Mouse (Mus musculus) lung, adult 2 months (tissue): ENCODE measurements around the gene Trp53. TPM values are rescaled to one million over a fixed set of nuclear protein-coding genes. Genes with fewer than 3 reads are reported as not detected.

Source experiments
- DNase-seq: peaks from one replicate; pipeline ENCODE4 v3.0.0; 2022
- H3K4me1 ChIP-seq: fragments of 200-500 bp; 2 replicates; pipeline ENCODE4 v1.6.1; 2011; ENCODE audit warnings: low read length; ENCODE audit not compliant: control insufficient read depth, insufficient read depth
- H3K4me3 ChIP-seq: fragments of 200-500 bp; replicated peaks from 2 replicates; pipeline ENCODE3; 2011; ENCODE audit warnings: low read depth, mild to moderate bottlenecking, control low read depth, low read length; ENCODE audit errors: extremely low read depth
- CTCF ChIP-seq: fragments of 200-500 bp; IDR thresholded peaks from 2 replicates; pipeline ENCODE4 v1.5.1; 2011; ENCODE audit warnings: mild to moderate bottlenecking, low read length, control low read depth; ENCODE audit not compliant: insufficient read depth
- POLR2A ChIP-seq: fragments of 200-500 bp; IDR thresholded peaks from 2 replicates; pipeline ENCODE4 v1.6.1; 2011; ENCODE audit warnings: low read depth, mild to moderate bottlenecking, control low read depth, low read length, borderline replicate concordance; ENCODE audit errors: extremely low read depth
- WGBS: fragments of 180-500 bp; shearing (Covaris S2); methylation state at CpG from one replicate; pipeline ENCODE4 v1.1.7; 2018; 5-methylcytosine and 5-hydroxymethylcytosine counted together
- polyA plus RNA-seq: library from polyadenylated mRNA; depleted of rRNA; stranded (reverse); fragments of >200 nt; gene quantifications from 2 replicates; pipeline ENCODE4 v1.2.3, GENCODE M21; 2012

Trp53 gene
- polyA plus RNA-seq, 1 experiment = 75.0 TPM

- peak; percentile 85 for DNase-seq
- Histone ChIP-seq H3K4me3 (peak overlapping the region; percentile 91), H3K4me1 (peaks cover 10% of the 10 kb centered on the region)
- TF ChIP-seq POLR2A (peak; percentile 48; the same call in 1 of the 2 replicates), CTCF (no peak)
- under 1% methylated on average over 36 of the region's 36 CpGs for WGBS
These were observed 1.1 kb downstream of the Trp53 start for GRCm38 (mm10) chr11:69581147-69581688.

- Histone ChIP-seq H3K4me3 (peak overlapping the region; percentile 91), H3K4me1 (peaks cover 10% of the 10 kb centered on the region)
- TF ChIP-seq CTCF = no peak
- no peak for TF ChIP-seq POLR2A
- no peak for DNase-seq
- 1% methylated on average over 8 of the region's 8 CpGs for WGBS
These were observed 1.7 kb downstream of the Trp53 start for GRCm38 (mm10) chr11:69581814-69582213.

GRCm38 (mm10) chr11:69582230-69582805 lies 2.2 kb downstream of the Trp53 start:
- TF ChIP-seq POLR2A = no peak
- whole genome bisulfite sequencing = 61% methylated on average over 9 of the region's 9 CpGs
- Histone ChIP-seq H3K4me3 (no peak overlapping the region), H3K4me1 (peaks cover 10% of the 10 kb centered on the region)
- DNase-seq = no peak

DNA sequence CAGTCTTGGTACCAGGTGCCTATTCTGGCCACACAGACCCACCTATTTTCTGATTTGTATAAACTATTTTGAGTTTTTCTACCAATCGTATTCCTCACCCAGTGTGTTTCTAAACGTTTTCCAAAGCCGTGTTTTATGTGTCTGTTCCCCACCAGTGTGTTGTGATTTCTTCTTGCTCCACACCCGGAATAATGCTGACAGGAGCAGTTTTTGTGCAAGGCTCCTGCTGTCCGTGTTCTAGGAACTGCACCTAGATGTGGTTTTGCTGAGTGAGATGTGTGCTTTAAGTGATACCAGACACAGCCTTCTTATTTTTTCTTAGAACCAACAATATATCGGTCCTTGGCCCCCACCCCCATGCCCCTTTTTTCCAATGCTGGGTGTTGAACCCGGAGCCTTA lies 3.8 kb downstream of the Trp53 start:
- Histone ChIP-seq H3K4me1 (no peaks in the 10 kb centered on the region; the same call in 1 of the 2 replicates), H3K4me3 (no peak overlapping the region)
- no peak for TF ChIP-seq CTCF
- TF ChIP-seq POLR2A = no peak
- WGBS = 81% methylated on average over 7 of the region's 7 CpGs
- no peak for DNase-seq

DNA sequence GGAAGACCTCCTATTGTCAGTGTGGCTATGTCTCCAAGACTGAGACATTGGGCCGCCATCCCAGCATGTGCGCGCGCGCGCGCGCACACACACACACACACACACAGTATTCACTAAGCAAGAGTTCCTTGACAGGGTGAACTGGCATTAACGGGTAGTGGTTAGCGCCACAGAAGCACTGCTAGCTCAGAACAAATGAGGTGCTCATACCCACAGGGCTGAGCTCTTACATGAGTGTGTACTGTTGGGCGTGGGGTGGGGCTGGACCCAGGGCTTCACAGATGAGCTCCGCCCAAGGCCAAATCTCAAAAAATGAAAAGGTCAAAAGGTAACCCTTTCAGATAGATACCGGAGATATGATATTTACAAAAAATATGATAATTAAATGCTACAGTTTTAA lies 4.8 kb downstream of the Trp53 start:
- H3K4me1 ChIP-seq = no peaks in the 10 kb centered on the region; the same call in 1 of the 2 replicates
- DNase-seq = no peak
- TF ChIP-seq POLR2A (no peak), CTCF (no peak)
- 94% methylated on average over 13 of the region's 13 CpGs for WGBS
- no peak overlapping the region for H3K4me3 ChIP-seq

DNA sequence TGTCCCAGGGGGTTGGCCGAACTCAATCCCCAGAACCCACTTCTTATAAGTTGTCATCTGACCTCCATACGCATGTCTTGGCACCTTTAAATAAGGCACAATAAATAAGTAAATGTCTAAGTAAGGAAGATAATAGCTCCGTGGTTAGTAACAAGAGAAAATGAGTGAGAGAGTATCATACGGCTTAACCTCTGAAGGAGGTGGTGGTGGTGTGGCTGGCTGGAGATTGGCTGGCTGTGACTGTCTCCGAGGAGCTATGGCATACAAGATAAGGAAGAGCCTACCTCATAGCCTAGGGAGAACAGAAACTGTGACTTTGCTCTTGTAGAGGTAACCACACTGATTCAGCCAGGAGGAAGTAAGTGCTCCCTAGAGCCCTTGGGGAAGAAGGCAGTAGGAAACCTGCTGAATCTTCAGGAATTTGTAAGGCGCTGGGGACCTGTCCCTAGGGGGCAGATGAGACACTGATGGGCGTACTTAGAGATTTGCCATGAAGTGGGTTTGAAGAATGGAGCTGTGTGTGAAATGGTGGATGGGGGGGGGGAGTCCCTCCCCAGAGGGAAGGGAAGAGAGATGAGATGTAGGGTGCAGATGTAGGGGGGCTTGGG lies 5.7 kb downstream of the Trp53 start:
- 70% methylated on average over 7 of the region's 7 CpGs for WGBS
- Histone ChIP-seq H3K4me3 (no peak overlapping the region), H3K4me1 (no peaks in the 10 kb centered on the region; the same call in 1 of the 2 replicates)
- no peak for DNase-seq
- TF ChIP-seq POLR2A (no peak), CTCF (no peak)

DNA sequence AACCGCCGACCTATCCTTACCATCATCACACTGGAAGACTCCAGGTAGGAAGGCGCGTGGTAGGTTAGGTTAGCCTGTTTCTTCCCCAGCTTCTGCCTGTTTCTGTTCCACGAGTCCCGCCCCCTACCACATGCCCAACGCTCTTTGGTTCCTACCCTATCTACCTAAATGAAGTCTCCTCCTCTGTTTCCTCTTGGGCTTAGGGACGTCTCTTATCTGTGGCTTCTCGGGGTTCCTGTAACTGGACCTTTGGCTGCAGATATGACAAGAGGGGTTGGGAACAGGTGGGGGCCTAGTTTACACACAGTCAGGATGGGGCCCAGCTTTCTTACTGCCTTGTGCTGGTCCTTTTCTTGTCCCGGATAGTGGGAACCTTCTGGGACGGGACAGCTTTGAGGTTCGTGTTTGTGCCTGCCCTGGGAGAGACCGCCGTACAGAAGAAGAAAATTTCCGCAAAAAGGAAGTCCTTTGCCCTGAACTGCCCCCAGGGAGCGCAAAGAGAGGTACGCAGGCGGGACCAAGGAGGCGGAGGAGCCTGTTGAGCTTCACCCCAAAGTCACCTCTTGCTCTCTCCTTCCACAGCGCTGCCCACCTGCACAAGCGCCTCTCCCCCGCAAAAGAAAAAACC lies 9.2 kb downstream of the Trp53 start:
- TF ChIP-seq POLR2A (no peak), CTCF (no peak)
- no peaks in the 10 kb centered on the region for H3K4me1 ChIP-seq
- no peak overlapping the region for H3K4me3 ChIP-seq
- DNase-seq = no peak
- WGBS = 89% methylated on average over 22 of the region's 22 CpGs

DNA sequence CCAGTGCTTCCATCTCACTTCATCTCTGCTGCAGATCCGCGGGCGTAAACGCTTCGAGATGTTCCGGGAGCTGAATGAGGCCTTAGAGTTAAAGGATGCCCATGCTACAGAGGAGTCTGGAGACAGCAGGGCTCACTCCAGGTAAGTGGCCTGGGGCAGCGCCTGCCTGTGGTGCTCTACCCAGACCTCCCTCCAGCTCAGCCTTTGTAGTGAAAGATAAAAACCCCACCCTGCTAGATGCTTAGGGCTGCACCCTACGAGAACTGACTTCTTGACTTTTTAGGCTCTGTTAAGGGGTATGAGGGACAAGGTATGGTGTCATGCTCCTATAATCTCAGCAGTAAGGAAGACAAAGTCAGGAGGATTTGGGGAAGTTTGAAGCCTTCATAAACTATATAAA lies 10.5 kb downstream of the Trp53 start:
- DNase-seq = no peak

GRCm38 (mm10) chr11:69591424-69591823 lies 11.3 kb downstream of the Trp53 start:
- 87% methylated on average over 3 of the region's 3 CpGs for WGBS
- Histone ChIP-seq H3K4me1 (no peaks in the 10 kb centered on the region), H3K4me3 (no peak overlapping the region)
- no peak for DNase-seq
- no peak for TF ChIP-seq CTCF
- no peak for TF ChIP-seq POLR2A

More for the DNA sequence above, 10.5 kb downstream of the Trp53 start:
- TF ChIP-seq CTCF (no peak), POLR2A (no peak)
- WGBS = 91% methylated on average over 8 of the region's 8 CpGs
- Histone ChIP-seq H3K4me1 (no peaks in the 10 kb centered on the region), H3K4me3 (no peak overlapping the region)

DNA sequence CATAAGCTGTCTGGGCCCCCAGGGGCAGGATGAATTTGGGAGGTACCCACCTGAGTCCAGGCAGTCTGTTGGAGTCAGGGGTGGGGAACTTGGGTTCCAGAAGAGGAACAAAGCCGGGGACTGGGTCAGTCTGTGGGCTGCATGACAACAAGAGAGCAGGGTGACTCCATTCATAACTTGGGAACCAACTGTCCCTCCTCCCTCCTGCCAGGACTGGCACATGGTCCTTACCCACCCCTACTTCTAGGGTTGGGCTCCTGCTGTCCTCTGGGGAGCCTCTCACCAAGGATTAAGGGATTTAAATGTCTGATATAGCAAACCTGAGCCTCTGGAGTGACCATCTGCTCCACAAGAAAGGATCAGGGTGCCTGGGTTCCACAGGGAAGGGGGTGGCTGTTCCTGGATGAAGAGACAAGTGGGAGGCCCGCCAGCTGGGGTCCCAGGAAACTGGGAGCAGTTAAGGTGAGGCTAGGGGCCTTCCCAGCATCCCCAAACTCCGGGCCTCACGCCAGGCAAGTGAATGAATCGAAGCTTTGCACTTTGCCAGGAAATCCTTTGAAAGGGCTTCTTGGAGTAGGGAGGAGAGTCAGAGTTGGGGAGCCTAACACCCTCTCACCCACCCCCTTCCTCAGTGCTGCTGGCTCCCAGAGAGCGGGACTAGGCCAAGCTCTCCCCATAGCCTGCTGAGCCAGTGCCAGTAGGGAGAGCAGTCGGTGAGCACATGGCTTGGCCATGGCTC lies 11.9 kb downstream of the Trp53 start:
- no peak for DNase-seq
- no peaks in the 10 kb centered on the region for H3K4me1 ChIP-seq
- WGBS = 73% methylated on average over 7 of the region's 7 CpGs
- H3K4me3 ChIP-seq = no peak overlapping the region
- TF ChIP-seq CTCF (no peak), POLR2A (no peak)
